Mouse (Mus musculus): ENCODE measurements around the gene Gm16867.
"Not testable (repeated sequence)": the region's sequence is repeated elsewhere in the genome, so short reads cannot be mapped to it uniquely, and the experiment has no call there.

Gm16867 gene

DNA sequence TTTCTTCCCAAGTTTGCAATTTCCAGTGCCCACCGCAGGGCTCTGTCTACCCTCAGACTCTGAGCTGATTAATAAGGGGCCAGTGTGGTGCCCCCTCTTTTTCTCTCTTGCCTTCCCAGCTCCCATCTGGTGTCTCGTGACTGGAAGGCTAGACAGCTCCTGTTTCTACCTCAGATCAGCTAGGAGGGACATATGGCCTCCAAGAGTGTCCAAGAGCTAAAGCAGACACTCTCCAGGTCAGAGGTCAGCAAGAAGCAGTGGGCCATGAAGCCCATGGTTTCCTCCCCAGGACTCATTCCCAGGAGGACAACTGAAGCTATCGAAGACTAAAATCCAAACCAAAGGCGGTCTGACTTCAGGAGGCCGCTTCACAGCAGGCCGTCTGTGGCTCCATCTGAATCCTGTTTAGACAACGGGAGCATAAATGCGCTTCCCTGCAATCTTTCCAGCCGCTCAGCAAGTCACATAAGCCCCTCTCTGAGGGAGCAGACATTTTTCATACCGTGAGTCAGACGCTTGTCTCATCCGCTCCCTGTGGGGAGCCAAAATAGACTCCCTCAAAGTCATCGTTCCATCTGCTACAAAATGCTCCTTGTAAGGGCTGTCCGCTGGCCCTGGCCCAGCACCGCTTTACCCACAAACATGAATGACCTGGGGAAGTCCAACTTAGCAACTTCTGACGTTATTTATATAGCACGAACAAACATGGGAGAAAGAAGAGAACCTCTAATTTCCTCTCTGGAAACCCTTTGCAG is 35.4 kb downstream of the Gm16867 start:
- not testable (repeated sequence) for DNase-seq (ENCODE audit: low read depth, low spot score)

DNA sequence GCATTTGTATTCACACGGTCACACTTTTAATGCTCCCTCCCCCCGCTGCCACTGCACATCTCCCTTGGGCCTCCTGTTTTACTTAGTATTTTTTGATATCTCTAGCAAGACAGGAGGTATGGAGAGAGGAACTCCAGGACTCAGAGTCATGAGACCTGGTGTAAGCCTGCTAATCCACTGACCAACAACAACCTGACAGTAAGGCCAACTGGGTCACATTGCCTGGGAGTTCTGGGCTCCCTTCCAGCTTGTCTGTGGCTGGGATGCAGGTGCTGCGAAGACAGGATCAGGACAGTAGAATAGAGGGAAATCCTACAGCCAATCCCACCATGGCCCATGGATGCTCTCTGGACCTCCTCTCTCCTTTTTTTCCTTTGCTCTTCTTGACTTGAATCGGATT is 38.7 kb downstream of the Gm16867 start:
- not testable (repeated sequence) for DNase-seq (ENCODE audit: low read depth, low spot score)

DNA sequence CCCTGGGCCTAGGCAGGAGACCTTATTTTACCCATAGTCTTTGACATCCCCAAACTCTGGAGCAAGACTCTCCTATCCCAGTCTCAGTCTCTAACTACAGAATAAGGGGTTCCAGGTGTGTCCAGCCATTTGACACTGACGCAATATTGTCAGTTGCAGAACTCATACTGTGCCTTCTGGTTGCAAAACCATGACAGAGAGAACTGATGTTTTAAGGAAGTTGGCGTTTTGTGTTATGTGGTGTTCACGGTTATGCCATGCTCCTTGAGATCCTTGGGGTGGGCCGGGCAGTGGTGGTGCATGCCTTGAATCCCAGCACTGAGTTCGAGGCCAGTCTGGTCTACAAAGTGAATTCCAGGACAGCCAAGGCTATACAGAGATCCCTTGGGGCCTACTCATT is 45.5 kb downstream of the Gm16867 start:
- DNase-seq (ENCODE audit: low read depth, low spot score), result not testable (repeated sequence)

DNA sequence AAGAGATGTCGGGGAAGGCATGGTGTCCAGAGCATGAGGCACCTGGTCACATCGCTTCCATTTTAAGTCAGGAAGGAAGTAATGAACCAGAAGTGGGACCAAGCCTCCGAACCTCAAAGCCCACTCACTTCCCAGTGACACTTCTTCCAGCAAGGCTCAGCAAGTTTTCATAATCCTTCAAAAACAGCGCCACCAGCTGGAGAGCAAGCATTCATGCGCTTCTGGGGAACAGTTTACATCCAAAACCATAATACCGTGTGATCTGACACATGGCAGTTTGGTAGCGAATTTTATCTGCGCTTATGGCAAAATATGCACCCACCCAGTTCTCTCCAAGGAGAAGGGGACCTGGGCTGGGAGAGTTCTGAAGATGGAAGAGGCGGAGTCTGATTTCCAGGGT is 48.5 kb downstream of the Gm16867 start:
- not testable (repeated sequence) for DNase-seq (ENCODE audit: low read depth, low spot score)

DNA sequence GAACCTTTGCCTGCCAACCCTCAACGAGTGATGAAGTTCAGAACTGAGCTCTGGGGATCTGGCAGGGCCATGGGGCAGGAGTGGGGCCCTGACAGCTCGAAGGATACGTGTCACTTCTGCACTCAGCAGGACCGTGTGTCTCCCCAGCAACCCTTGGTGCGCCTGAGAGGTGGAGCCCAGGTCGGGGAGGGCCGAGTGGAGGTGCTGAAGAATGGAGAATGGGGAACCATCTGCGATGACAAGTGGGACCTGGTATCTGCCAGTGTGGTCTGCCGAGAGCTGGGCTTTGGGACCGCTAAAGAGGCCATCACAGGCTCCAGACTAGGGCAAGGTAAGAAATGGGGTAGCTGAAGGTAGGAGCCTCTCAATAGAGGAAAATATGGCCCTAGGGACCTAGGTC is 54.3 kb downstream of the Gm16867 start:
- not testable (repeated sequence) for DNase-seq (ENCODE audit: low read depth, low spot score)

DNA sequence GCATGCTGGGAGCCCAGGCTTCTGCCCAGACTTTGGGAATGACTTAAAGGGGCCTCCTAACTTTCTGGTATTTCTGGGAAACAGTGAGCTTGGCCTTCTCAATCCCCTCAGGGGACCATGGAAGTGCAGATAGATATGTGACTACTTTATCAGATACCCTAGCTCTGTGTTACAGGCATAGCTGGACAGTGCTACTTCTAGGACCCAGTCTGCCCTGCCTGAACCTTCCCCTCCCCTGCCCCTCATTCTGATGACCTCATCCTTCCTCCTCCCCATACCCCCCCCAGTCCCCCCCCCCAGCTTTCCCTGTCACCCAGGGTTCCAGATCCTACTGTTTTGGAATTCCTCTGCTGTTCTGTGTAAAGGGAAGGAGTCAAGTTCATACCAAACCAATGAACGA is 56.2 kb downstream of the Gm16867 start:
- DNase-seq (ENCODE audit: low read depth, low spot score), result not testable (repeated sequence)

DNA sequence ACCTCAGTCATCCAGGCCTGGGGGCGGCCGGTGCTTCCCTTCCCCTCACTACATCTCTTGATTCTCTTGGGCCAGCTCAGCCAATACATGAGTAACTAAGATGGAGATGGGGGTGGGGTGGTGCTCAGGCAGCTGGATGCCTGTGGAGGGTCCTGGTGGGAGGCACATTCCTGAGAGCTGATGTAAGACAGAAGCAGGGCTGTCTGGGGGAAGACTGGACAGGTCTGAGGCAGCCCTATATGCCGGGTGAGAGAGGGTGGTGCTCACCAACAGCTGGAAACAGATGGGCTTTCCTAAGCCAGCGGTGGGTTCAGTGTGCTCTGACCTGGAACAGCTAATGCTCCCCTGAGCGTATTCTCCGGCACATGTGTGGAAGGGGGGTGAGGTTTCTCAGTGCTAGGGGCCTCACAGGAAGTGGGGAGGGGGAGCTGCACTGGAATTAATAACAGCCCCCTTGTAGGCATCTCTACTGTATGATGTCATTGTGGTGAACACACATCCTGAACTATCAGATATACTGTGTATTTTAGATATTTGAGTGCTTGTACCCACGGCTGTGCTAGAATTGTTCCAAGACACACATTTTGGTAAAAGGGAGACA is 60.0 kb downstream of the Gm16867 start:
- not testable (repeated sequence) for DNase-seq (ENCODE audit: low read depth, low spot score)

DNA sequence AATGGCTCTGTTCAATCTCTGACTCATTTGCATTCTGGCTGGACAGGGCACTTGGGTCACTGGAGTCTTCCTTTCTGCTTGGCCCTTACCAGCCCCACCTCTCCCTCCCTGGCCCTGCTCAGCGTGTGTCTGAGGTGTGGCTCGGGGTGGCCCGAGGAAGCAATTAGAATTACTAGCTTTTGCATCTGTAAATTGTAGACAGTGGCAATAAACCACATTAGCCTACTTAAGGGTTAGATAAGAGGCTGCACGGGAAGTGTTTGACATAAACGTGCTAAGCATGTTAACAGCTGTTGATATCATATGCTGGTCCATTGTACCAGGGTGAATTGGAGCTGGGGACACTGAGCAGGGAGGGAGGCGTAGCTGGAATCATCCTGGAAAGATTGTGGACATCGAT is 62.2 kb downstream of the Gm16867 start:
- DNase-seq (ENCODE audit: low read depth, low spot score), result not testable (repeated sequence)

DNA sequence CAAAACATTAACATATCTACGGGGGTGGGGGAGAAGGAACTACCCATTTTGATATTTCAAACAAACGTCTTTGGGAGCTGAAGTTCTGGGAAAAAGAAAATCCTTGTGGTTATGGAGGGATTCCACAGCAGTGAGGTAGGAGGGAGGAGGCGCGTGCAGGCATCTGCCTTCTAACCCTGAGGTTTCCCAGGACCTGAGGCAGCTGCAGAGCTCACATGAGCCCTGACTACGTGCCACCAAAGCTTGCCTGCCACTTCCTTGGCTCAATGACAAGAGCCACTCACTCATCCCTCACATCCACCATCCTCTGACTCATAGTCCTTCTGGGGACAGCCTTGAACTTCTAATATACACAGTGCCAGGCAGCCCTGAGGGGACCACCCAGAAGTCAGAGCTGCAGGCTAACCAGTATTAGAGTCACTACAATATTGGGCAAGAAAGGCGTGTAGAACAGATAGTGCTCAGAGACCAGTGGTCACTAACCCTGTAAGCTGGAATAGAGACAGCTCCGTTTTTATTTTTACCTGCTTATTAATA is 64.4 kb downstream of the Gm16867 start:
- DNase-seq (ENCODE audit: low read depth, low spot score), result not testable (repeated sequence)

DNA sequence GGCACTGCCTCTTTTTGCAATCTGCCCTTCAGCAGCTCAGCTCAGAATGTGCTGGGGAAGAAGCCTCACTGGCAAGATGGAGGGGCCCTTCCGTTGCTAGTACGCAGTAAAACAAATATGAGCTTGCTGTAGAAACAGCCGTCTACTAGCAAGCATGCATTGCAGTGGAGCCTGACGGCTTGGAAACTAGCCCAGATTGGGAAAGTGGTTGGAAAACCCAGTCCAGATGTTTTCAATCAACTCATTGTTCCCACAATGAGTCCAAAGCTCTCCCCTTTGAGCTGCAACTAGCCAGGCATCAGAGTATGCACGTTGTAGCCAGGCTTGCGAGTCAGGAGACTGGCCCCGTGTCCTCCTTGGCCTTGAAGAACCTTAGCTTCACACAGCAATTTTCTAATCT is 82.2 kb downstream of the Gm16867 start:
- DNase-seq (ENCODE audit: low read depth, low spot score), result not testable (repeated sequence)

DNA sequence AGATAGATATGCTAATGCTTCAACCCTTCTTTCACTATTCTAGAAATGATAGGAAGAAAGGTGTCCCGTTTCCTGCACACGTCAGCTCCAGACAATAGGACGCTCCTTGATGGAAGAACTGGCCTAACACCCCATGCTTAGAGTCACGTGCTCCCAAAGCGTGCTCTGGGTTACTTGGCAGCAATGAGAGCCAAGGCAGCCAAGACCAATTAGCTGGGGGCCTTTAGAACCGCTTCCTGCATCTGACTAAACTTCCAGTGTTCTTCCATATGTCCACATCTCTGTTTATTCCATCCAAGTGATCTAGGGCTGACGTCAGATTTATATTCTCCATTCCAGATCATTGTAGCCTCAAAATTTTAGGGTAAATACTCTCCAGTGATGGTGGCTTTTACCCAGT is 85.6 kb downstream of the Gm16867 start:
- not testable (repeated sequence) for DNase-seq (ENCODE audit: low read depth, low spot score)

Measured in WW6 (cell line).